Mouse (Mus musculus) limb, embryonic 11.5 days (tissue): ENCODE data around the gene Kctd2. TPM values are rescaled to one million over a fixed set of nuclear protein-coding genes. Genes with fewer than 3 reads are reported as not detected.
"Not testable (repeated sequence)": the region's sequence is repeated elsewhere in the genome, so short reads cannot be mapped to it uniquely, and the experiment has no call there.

Experiments used
- ATAC-seq: fragments of 200-750 bp; cut with Nextera tagmentation; 2 replicates; pipeline ENCODE4 v1.8.0; 2017; ENCODE audit warnings: low read depth; ENCODE audit not compliant: insufficient number of reproducible peaks, low FRiP score, low TSS enrichment
- DNase-seq: peaks from one replicate; pipeline ENCODE4 v3.0.0-alpha.2; 2015; ENCODE audit warnings: low spot score
- H3K27ac ChIP-seq: fragments of 300-500 bp; sonication (generic); replicated peaks from 2 replicates; pipeline ENCODE4 v1.5.1; 2014; ENCODE audit warnings: low read depth, mild to moderate bottlenecking, low read length
- H3K27me3 ChIP-seq: fragments of 300-500 bp; sonication (generic); 2 replicates; pipeline ENCODE4 v1.6.1; 2014; ENCODE audit warnings: mild to moderate bottlenecking, low read length, mixed read lengths; ENCODE audit not compliant: control insufficient read depth, insufficient read depth
- H3K36me3 ChIP-seq: fragments of 300-500 bp; sonication (generic); 2 replicates; pipeline ENCODE4 v1.6.1; 2014; ENCODE audit warnings: mild to moderate bottlenecking, low read length, moderate library complexity, mixed read lengths; ENCODE audit not compliant: control insufficient read depth, insufficient read depth
- H3K4me1 ChIP-seq: fragments of 300-500 bp; sonication (generic); 2 replicates; pipeline ENCODE4 v1.6.1; 2014; ENCODE audit warnings: low read length, mixed read lengths; ENCODE audit not compliant: control insufficient read depth, insufficient read depth
- H3K4me2 ChIP-seq: fragments of 300-500 bp; sonication (generic); 2 replicates; pipeline ENCODE4 v1.6.1; 2014; ENCODE audit warnings: low read depth, mild to moderate bottlenecking, moderate library complexity; ENCODE audit not compliant: severe bottlenecking
- H3K4me3 ChIP-seq: fragments of 300-500 bp; sonication (generic); 2 replicates; pipeline ENCODE4 v1.5.1; 2014; ENCODE audit warnings: low read depth, low read length
- H3K9ac ChIP-seq: fragments of 300-500 bp; sonication (generic); 2 replicates; pipeline ENCODE4 v1.6.1; 2014; ENCODE audit warnings: mild to moderate bottlenecking, low read length
- H3K9me3 ChIP-seq: fragments of 300-500 bp; sonication (generic); 2 replicates; pipeline ENCODE4 v1.6.1; 2016; ENCODE audit warnings: low read length; ENCODE audit not compliant: control insufficient read depth
- WGBS: fragments of 180-500 bp; shearing (Covaris S2); extraction: QIAGEN DNeasy Blood & Tissue Kit; methylation state at CpG from one replicate; pipeline ENCODE4 v1.1.7; 2014; 5-methylcytosine and 5-hydroxymethylcytosine counted together
- polyA plus RNA-seq: library from polyadenylated mRNA; unstranded; fragments of >200 nt; fragmentation: Nextera tagmentation; extraction: Ambion mirVana; gene quantifications from 2 replicates; pipeline ENCODE4 v1.2.1, GENCODE M21; 2014

Gene Kctd2
- polyA plus RNA-seq, 1 experiment from 2014 or later: 17.6 TPM

- no peak overlapping the region for H3K4me2 ChIP-seq
- H3K27ac ChIP-seq: no peak overlapping the region
- no peaks in the 10 kb centered on the region for H3K27me3 ChIP-seq
- no peak for DNase-seq
- 0 out of 2 replicates have a peak, but pooled peaks cover 4% of the 10 kb centered on the region for H3K4me1 ChIP-seq
- no peaks in the 10 kb centered on the region for H3K9me3 ChIP-seq
- no peak for ATAC-seq
- no peak overlapping the region for H3K4me3 ChIP-seq
- 88% methylated on average over 7 of the region's 7 CpGs for whole genome bisulfite sequencing
- H3K9ac ChIP-seq: no peak overlapping the region
- H3K36me3 ChIP-seq: no peaks in the 10 kb centered on the region
Observed at GRCm38 (mm10) chr11:115452281-115452860, 32.4 kb downstream of the Kctd2 start.

- H3K4me2 ChIP-seq: no peak overlapping the region
- H3K27me3 ChIP-seq: no peaks in the 10 kb centered on the region
- ATAC-seq: no peak
- no peak overlapping the region for H3K27ac ChIP-seq
- DNase-seq: no peak
- no peaks in the 10 kb centered on the region for H3K9me3 ChIP-seq
- 0 out of 2 replicates have a peak, but pooled peaks cover 4% of the 10 kb centered on the region for H3K4me1 ChIP-seq
- H3K9ac ChIP-seq: no peak overlapping the region
- 79% methylated on average over 4 of the region's 4 CpGs for WGBS
- no peaks in the 10 kb centered on the region for H3K36me3 ChIP-seq
- H3K4me3 ChIP-seq: no peak overlapping the region
Observed at GRCm38 (mm10) chr11:115453306-115453705, 33.4 kb downstream of the Kctd2 start.

GRCm38 (mm10) chr11:115454822-115455221 is 34.9 kb downstream of the Kctd2 start:
- H3K4me1 ChIP-seq, H3K36me3 ChIP-seq, H3K27ac ChIP-seq, ATAC-seq, H3K9ac ChIP-seq, DNase-seq, H3K27me3 ChIP-seq, H3K9me3 ChIP-seq, H3K4me3 ChIP-seq, H3K4me2 ChIP-seq: not testable (repeated sequence)
- 90% methylated on average over 6 of the region's 6 CpGs for WGBS

- Histone ChIP-seq H3K4me1 (0 out of 2 replicates have a peak, but pooled peaks cover 2% of the 10 kb centered on the region), H3K9ac (no peak overlapping the region), H3K4me3 (no peak overlapping the region), H3K27me3 (no peaks in the 10 kb centered on the region), H3K4me2 (no peak overlapping the region), H3K9me3 (no peaks in the 10 kb centered on the region), H3K27ac (no peak overlapping the region), H3K36me3 (no peaks in the 10 kb centered on the region)
- 86% methylated on average over 15 of the region's 15 CpGs for WGBS
- ATAC-seq: no peak
- DNase-seq: no peak
Observed at GRCm38 (mm10) chr11:115455619-115456018, 35.7 kb downstream of the Kctd2 start.

GRCm38 (mm10) chr11:115456182-115456581 is 36.3 kb downstream of the Kctd2 start:
- Histone ChIP-seq H3K27ac (no peak overlapping the region), H3K9me3 (no peaks in the 10 kb centered on the region), H3K4me1 (0 out of 2 replicates have a peak, but pooled peaks cover 2% of the 10 kb centered on the region), H3K36me3 (no peaks in the 10 kb centered on the region), H3K4me2 (no peak overlapping the region), H3K4me3 (no peak overlapping the region), H3K9ac (no peak overlapping the region), H3K27me3 (no peaks in the 10 kb centered on the region)
- DNase-seq: no peak
- no peak for ATAC-seq
- 95% methylated on average over 5 of the region's 5 CpGs for WGBS

GRCm38 (mm10) chr11:115457405-115457804 is 37.5 kb downstream of the Kctd2 start:
- DNase-seq (no peak), ATAC-seq (no peak)
- Histone ChIP-seq H3K4me3 (no peak overlapping the region), H3K9ac (no peak overlapping the region), H3K27ac (no peak overlapping the region), H3K27me3 (no peaks in the 10 kb centered on the region), H3K4me1 (0 out of 2 replicates have a peak, but pooled peaks cover 2% of the 10 kb centered on the region), H3K36me3 (no peaks in the 10 kb centered on the region), H3K4me2 (no peak overlapping the region), H3K9me3 (no peaks in the 10 kb centered on the region)
- 28% methylated on average over 6 of the region's 6 CpGs for WGBS

GRCm38 (mm10) chr11:115460976-115461375 is 41.0 kb downstream of the Kctd2 start:
- Histone ChIP-seq H3K9ac (no peak overlapping the region), H3K4me3 (no peak overlapping the region), H3K4me2 (no peak overlapping the region), H3K27ac (no peak overlapping the region), H3K27me3 (no peaks in the 10 kb centered on the region), H3K9me3 (no peaks in the 10 kb centered on the region), H3K36me3 (no peaks in the 10 kb centered on the region; the same call in 1 of the 2 replicates), H3K4me1 (0 out of 2 replicates have a peak, but pooled peaks cover 2% of the 10 kb centered on the region)
- no peak for DNase-seq
- WGBS: 19% methylated on average over 8 of the region's 8 CpGs
- ATAC-seq: no peak

- Histone ChIP-seq H3K27ac (no peak overlapping the region), H3K9me3 (no peaks in the 10 kb centered on the region), H3K9ac (no peak overlapping the region), H3K4me3 (no peak overlapping the region), H3K36me3 (no peaks in the 10 kb centered on the region; the same call in 1 of the 2 replicates), H3K4me2 (no peak overlapping the region), H3K27me3 (no peaks in the 10 kb centered on the region), H3K4me1 (0 out of 2 replicates have a peak, but pooled peaks cover 2% of the 10 kb centered on the region)
- DNase-seq (no peak), ATAC-seq (no peak)
- WGBS: 71% methylated on average over 5 of the region's 5 CpGs
Observed at GRCm38 (mm10) chr11:115461846-115462242, 41.9 kb downstream of the Kctd2 start.
